Mouse (Mus musculus): ENCODE measurements around the gene Gm11756. TPM values are rescaled to one million over a fixed set of nuclear protein-coding genes. Genes with fewer than 3 reads are reported as not detected.
"Not testable (repeated sequence)": the region's sequence is repeated elsewhere in the genome, so short reads cannot be mapped to it uniquely, and the experiment has no call there.

The Gm11756 gene
- polyA plus RNA-seq (2017; shearing (Covaris generic)) = not detected

DNA sequence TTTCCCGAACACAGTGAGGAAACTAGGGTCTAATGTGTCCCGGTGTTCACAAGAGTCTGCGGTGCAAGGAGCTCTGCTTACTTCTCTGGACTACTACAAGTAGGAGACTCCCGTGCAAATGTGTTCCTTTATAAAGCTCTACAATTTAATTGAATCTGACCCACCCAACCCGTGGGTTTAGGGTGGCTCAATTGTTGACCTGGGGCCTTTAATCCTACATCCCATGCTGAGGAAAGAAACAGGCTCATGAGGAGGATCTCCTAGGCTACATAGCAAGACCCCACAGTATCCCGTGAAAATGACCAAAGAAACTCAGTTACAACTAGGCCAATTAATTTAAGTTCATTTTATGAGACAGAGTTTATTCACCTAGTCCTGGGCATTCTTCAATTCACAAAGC is at the start of gene Gm11756:
Gene Gm11756, minus strand, starts transcription at position 101 of the 400 bp plus-strand sequence.
- ATAC-seq = not testable (repeated sequence)

DNA sequence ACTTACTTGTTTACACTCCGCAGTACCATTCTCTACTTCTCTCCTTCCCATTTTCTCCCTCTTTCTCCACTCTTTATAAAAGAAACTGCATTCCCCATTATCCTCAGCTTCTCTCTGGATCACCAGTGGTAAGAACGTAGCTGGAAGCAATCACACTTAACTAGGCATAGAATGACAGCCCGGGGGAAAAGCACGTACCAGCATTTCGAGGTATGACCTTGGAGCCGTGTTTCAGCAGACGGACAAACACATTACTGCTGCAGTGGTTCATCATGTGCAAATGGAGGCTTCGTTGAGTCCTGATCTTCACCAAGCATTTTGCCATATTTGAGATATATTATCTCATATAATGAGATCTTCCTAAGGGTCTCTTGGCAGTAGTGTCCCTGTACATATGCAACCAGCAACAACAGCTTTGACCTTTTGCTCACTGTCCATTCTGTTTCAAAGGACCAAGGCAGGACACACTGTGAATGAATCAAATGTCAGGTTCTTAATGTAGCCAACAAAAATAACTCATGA is 29.9 kb upstream of the Gm11756 start, which contains the start of gene 2310002L09Rik:
Gene 2310002L09Rik, minus strand, starts transcription at position 472 of the 522 bp plus-strand sequence.
- ATAC-seq = no peak

DNA sequence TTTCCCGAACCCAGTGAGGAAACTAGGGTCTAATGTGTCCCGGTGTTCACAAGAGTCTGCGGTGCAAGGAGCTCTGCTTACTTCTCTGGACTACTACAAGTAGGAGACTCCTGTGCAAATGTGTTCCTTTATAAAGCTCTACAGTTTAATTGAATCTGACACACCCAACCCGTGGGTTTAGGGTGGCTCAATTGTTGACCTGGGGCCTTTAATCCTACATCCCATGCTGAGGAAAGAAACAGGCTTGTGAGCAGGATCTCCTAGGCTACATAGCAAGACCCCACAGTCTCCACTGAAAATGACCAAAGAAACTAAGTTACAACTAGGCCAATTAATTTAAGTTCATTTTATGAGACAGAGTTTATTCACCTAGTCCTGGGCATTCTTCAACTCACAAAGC is 14.7 kb downstream of the Gm11756 start, which contains the start of gene Gm13871:
Gene Gm13871, minus strand, starts transcription at position 101 of the 400 bp plus-strand sequence.
- ATAC-seq = not testable (repeated sequence)

DNA sequence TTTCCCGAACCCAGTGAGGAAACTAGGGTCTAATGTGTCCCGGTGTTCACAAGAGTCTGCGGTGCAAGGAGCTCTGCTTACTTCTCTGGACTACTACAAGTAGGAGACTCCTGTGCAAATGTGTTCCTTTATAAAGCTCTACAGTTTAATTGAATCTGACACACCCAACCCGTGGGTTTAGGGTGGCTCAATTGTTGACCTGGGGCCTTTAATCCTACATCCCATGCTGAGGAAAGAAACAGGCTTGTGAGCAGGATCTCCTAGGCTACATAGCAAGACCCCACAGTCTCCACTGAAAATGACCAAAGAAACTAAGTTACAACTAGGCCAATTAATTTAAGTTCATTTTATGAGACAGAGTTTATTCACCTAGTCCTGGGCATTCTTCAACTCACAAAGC is 29.5 kb downstream of the Gm11756 start, which contains the start of gene Gm11757:
Gene Gm11757, minus strand, starts transcription at position 101 of the 400 bp plus-strand sequence.
- not testable (repeated sequence) for ATAC-seq

DNA sequence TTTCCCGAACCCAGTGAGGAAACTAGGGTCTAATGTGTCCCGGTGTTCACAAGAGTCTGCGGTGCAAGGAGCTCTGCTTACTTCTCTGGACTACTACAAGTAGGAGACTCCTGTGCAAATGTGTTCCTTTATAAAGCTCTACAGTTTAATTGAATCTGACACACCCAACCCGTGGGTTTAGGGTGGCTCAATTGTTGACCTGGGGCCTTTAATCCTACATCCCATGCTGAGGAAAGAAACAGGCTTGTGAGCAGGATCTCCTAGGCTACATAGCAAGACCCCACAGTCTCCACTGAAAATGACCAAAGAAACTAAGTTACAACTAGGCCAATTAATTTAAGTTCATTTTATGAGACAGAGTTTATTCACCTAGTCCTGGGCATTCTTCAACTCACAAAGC is 44.4 kb downstream of the Gm11756 start, which contains the start of gene Gm11758:
Gene Gm11758, minus strand, starts transcription at position 101 of the 400 bp plus-strand sequence.
- not testable (repeated sequence) for ATAC-seq

Other genes with a start within 250 kb of the Gm11756 start
- not detected for gene Gm428, start 237.2 kb downstream of the Gm11756 start, polyA plus RNA-seq (2017; shearing (Covaris generic))
- not detected for gene Rasef, start 129.8 kb downstream of the Gm11756 start, polyA plus RNA-seq (2017; shearing (Covaris generic))
- not detected for gene Gm11758, start 44.5 kb downstream of the Gm11756 start, polyA plus RNA-seq (2017; shearing (Covaris generic))
- gene Gm11757, start 29.6 kb downstream of the Gm11756 start, polyA plus RNA-seq (2017; shearing (Covaris generic)) = not detected
- not detected for gene Gm13871, start 14.8 kb downstream of the Gm11756 start, polyA plus RNA-seq (2017; shearing (Covaris generic))
- gene 2310002L09Rik, start 30.1 kb upstream of the Gm11756 start, polyA plus RNA-seq (2017; shearing (Covaris generic)) = not detected
- not detected for gene Frmd3, start 92.7 kb upstream of the Gm11756 start, polyA plus RNA-seq (2017; shearing (Covaris generic))

All from CD4-positive, CD25-positive, alpha-beta regulatory T cell, adult 4 months (primary cell).